Mouse (Mus musculus): ENCODE results near the gene Kank2.
"Not testable (repeated sequence)": the region's sequence is repeated elsewhere in the genome, so short reads cannot be mapped to it uniquely, and the experiment has no call there.

The Kank2 gene

DNA sequence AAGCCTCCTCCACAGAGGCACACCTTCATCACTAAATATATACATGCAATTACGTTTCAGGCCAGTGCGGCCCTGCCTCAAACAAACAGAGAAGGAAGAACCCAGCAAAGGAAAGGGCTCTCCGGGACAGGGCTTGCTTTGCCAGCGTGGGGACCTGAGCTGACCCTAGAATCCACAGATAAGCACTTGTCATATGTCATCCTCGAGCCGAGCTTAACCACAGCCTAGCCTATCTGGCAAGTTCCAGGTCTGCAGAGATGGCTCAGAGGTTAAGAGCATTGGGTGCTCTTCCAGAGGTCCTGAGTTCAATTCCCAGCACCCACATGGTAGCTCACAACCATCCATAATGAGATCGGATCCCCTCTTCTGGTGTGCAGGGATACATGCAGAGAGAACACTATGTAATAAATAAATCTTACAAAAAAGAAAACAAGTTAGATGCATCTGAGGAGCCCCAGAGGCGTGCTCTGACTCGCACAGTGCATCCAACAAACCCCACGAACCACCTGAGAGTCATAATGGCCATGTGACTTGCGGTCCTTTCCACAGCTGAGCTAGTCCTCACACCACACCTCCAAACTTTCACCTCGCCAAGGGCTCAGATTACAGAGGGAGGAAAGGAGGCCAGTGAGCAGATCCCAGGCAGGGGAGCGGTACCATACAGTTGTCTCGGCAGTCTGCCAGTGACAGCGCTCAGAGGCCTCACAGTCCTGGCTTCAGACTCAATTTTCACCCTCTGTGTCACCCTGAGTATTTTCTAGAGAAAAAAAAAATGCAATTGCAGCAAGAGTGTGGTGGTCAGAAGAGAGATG is 16.7 kb downstream of the Kank2 start:
- no peak for DNase-seq

DNA sequence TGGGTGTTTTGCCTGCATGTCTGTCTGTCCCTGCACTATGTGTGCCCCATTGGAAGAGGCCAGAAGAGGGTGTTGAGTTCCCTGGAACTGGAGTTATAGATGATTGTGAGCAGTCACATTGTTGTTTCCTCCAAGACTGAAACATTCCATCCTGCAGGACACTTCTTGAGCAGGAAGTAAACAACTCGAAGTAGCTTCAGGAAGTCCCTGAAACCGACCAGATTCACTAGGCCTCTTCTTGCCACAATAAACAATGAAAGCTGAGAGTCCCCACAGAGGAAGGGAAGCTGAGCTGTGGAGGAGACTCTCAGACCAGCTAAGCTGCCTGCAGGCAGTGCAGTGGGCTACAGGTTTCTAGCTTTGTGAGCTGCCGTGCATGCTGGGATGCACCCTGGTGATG is 20.8 kb downstream of the Kank2 start:
- DNase-seq, result no peak

DNA sequence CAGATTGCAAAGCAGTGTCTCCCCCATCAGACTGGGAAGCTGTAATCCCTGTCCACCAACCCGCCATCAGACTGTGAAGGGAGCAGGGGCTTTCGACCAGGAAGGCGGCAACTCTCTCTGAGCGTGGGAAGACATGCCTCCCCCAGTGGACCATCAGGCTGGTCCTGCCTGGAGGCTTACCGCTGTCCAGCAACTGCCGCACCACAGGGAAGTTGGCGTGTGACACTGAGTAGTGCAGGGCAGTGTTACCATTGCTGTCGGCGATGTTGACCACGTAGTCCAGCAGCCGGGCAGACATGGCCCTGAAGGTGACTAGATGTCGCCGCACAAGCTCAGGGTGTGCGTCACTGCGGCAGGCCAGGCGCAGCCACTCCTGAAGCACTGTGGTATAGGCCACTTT is 24.2 kb downstream of the Kank2 start:
- no peak for DNase-seq

DNA sequence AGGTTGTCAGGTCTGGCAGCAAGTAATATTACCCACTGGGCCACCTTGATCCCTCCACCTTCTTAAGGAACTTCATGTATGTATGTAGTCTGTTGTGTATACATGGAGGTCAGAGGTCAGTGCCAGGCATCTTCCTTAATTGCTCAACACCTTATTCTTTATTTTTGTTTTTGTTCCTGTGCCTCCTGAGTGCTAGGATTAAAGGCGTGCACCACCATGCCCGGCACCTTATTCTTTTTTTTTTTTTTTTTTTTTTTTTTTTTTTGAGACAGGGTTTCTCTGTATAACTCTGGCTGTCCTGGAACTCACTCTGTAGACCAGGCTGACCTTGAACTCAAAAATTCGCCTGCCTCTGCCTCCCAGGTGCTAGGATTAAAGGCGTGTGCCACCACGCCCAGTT is 25.1 kb downstream of the Kank2 start:
- DNase-seq, result not testable (repeated sequence)

DNA sequence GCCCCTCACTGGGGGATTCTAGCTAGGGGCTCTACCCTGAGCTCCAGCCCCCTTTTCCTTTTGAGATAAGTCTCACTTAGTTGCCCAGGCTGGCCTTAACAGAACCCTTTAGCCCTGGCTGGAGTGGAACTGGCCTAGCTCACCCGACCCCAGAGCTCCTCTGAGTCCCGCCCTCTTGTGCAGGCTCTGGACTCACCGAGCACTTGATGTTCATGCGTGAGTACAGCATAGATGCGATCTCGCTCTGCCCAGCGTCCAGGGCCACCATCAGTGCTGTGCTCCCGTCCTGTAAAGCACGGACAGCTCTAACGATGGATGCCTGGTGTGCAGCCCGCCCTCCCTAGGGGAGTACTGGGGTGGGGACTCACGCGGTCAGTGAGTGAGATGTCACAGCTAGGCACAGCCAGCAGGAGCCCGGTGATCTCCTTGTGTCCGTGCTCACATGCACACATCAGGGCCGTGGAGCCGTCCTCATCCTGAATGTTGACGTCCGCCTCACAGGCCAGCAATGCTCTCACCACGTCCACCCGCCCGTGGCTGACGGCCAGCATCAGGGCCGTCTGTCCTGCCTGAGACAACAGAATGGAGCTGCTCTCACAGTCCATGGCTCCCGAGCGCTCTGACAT is 28.9 kb downstream of the Kank2 start:
- no peak for DNase-seq

DNA sequence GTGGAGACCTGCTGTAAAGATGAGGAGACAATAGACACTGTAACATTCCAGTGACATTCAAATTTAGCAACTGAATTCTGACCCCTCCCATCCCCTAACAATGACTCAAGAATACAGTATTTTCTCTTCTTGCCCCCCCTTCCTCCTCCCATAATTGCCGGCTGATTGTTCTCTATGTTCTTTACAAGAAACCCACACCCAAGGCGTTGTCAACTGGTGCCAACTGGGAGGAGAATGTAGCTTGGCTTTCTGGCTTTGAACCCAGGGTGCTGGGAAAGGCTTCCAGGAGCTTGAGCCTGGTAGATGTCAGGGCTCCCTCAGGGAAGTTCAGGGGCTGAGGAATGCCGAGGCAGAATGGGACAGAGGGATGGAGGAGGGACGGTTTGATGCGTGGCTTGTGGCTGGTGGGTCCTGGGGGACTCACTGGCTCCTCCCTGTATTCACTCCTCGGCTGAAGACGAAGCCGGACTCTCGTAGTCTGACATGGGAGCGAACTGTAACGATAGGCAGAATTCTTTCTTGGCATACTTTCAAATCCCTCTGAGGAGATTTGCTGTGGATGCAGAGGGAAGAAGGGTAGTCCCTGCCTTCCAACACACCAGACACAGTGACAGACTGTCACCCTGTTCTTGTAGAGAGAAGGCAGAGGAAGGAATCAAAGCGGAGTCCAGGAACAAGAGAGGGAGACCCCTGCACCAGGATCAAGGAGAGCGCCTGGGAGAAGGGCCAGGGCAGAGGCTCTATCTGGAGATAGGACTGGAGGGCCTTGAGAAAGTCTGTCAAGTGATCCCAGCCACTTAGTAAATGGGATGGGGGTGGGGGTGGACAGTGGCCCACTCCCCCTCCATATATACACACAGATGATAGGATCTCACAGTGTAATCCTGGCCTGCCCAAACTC is 29.8 kb downstream of the Kank2 start:
- no peak for DNase-seq

DNA sequence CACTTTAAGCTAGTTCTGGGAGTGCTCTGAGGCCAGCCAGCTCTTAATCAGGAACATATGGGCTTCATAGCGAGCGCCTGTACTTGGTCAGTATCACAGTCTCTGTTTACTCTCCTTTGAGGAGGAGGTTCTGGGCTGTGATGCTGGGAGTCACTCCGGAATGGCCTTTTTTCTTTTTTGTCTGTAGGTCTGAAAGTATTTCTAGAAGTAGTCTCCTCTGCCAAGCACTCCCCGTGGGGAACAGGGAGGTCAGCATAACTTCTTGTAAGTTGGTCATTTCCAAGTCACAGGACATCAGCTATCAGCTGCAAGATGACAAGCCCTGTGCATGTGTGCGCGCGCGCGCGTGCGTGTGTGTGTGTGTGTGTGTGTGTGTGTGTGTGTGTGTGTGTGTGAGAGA is 30.6 kb downstream of the Kank2 start:
- DNase-seq, result no peak

DNA sequence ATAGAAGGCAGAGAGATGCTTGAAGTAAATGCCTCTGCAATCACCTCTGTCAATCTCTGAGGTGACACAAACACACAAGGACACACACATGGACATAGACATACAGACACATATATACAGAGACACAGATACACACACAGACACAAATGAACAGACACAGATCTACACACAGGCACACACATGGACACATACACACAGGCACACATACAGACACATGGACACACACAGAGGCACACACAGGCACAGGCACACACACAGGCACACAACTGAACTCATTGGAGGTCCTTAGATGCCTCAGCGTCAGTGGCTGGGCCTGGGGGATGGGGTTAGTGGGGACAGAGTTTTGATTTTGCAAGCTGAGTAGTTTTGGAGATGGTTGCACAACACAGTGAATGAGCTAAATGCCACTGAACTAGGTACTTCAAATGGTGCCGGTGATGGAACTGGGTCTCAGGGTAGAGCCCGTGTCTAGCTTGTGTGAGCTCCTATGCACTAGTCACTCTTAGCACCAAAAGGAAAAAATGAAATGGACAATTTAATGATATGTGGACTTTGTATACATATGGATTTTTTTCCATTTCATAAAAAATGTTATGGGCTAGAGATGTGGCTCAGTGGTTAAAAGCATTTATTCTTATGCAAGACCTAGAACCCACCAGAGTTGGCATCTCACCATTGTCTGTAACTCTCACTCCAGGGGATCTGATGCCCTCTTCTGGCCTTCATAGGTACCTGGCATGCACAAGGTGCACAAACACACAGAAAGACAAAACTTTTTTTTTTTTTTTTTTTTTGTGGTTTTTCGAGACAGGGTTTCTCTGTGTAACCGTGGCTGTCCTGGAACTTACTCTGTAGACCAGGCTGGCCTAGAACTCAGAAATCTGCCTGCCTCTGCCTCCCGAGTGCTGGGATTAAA is 34.2 kb downstream of the Kank2 start:
- DNase-seq, result no peak

DNA sequence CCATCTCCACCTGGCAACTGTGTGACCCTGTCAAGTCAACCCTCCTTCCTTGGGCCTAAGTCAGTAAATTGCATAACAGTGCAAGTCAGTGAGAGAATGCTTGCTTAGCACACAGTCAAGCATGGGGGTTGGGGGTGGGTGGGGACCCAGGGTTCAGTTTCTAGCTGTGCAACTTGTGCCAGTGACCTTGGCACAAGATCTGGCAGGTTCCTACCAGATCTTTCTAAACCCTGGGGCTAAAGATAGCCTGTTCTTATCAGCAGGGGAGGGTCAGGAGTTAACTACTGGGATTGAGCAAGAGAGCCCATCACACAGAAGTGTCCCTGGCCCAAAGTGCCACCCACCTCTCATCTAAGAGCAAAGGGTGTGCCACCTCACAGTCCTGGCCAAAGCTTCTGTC is 36.4 kb downstream of the Kank2 start:
- no peak for DNase-seq

DNA sequence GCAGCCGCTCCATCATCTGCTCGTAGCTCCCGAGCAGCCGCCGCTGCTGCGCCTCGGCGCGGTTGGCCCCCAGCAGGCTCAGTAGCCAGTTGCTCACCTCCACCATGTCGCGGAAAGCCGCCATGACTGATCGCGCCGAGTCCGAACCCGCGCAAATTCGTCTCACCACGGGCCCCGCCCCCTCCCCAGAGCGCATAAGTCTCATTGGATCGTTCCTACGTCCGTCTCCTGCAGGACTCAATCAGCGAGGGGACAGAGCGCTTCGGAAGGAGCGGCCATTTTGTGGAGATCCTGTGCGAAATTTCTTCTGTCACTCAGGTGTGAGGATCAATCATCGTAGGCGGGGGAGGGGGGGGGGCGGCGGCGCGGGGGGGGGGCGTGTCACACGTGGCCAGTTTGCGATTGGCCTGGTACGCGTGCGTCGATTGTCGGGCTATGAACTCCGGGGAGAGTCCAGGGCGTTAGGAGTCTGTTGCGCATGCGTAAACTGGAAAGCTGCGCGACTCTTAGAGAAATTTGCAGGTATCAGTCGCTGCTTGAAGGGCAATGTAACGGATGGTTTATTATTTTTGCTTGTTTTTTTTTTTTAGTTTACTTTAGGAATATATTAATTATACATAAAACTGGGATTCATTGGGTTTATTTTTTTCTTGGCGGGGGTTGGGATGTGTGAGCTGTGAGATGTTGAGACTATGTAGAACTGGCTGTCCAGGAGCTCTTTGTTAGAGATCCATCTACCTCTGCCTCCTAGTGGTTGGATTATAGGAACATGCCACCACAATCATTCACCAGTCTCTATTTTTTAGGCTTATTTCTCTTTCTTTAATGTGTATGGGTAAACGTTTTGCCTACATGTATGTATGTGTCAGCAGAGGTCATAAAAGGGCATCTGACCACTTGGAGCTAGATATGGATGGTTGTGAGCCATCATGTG is 38.1 kb downstream of the Kank2 start, which contains the start of gene Spc24:
TSS of gene Spc24 (minus strand) at position 149 of the 934 bp plus-strand sequence.
- peak; percentile 96 for DNase-seq

DNA sequence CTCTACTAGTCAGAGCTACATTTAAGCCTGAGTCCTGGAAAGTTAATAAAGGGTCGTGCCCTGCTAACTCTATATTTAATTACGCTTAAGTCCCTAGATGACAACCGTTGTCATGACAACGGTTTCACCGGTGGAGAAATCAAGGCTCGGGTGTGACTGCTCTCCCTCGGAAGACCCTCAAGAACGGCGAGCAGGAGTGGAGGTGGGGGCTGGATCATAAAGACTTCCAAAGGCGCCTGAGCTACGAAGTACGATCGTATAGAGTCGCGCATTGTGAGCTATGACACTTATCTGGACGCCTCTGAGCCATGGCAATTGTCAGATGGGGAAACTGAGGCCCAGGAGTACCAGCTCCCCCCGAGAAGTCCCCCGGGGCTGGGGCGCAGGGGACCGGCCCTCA is 38.8 kb downstream of the Kank2 start:
- no peak for DNase-seq

DNA sequence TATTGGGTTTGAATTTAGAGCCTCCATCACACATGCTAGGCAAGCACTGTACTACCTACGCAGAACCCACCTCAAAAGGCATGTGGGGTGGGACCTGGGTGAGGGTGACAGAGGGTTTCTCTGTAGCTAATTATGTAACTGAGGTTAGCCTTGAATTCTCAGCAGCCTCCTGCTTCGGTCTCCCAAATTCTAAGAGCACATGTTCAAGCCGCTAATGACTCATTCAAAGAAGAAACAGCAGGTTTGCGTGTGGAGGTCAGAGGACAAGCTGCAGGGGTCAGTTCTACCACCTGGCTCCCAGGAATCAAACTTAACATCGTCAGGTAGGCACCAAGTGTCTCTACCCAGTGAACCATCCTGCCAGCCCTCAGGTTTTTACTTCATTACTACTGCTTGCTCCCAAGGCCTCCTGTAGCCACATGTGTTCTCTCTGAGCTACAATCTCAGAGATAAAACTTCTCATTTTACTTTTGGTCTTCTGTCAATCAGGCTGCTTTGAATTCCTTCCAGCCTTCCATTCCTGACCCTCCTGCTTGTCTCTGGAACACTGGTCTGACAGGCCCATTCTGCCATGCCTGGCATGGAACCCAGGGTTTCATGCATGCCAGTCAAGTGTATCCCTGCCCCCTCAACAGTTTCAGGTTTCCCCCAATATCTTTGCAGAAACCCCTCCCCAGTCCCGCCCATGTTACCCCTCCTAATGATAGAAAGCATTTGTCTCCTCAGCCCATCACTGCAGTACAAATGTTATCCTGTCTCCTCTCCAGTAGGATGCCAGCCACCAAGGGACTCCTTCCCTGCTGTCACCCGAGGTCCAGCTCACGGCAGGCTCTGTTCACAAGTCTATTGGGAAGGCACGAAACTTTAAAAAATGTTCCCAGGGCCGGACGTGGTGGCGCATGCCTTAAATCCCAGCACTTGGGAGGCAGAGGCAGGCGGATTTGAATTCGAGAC is 39.7 kb downstream of the Kank2 start:
- DNase-seq, result no peak

DNA sequence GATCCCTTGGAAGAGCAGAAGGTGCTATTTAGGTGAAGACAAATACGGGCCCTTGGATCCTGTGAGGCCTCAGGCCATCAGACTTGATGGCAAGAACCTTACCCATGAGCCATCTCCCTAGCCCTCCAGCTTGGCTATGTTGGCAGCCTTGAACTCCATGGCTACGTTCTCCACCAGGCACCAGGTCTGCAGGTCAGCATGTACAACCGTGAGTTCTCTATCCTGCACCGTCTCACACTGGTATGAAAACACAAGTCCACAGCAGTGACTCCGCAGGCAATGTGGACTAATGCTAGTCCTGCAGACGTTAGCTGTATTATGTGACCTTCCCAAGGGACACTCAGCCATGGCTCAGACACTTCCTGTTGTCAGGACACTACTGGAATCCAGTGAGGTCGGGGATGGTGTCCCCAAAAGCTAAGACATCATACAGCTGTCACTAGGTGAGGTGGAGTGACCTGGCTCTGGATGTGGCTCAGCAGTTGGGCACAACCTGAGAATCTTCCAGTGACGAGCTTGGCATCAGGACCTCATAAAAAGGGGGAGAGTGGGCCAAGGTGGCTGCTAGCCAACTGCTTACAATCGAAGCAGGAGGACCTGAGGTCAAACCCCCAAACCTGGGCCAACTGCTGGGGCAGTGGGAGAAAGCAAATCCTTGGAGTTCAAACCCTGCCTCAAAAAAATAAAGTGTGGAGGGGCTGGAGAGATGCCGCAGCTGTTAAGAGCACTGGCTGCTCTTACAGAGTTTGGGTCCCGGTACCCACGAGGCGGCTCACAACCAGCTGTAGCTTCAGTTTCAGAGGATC is 43.8 kb downstream of the Kank2 start:
- peak; percentile 47 for DNase-seq

DNA sequence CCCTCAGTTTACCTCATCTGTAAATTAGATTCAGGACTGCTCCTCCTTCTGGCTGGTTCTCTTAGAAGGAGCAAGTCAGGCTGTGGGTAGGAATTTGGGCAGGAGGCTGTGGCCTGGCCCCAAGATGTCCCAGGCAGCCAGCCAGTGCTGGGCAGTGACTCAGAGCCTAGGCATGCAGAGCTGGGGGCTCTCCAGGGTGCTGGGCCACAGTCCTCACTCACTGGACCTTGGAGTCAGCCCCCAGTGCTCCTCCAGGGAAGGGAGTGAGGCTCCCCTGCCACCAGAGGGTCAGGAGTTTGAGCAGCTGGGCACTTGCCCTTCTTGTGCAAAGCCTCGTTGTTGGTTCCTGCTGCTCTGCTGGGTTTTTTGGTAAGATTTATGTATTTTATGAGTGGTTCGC is 44.5 kb downstream of the Kank2 start:
- peak; percentile 68 for DNase-seq

DNA sequence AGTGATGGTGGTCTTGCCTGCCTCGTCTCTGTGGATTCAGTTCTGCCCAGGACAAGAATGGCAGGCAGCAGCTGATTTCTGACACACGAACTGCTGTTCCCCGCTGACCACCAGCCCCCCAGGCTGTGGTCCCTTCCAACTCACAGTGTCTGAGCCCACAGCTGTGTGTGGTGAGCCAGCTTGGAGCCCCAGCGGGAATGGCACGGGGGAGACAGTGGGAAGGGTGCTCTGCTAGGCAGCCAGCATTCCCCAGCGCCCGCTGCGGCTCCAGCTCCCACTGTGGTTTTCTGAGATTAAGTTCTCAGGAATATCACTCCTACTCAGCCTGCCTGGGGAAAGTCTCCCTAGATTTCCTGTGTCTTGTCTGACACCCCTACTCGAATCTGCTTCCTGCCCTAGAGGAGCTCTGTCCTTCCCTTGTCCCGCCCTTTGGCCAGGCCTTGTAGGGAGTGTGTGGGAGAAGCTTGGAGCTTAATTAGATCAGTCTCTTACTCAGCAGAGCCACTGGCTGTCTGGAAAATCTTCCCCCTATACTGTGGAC is 46.2 kb downstream of the Kank2 start:
- DNase-seq, result peak; percentile 58

DNA sequence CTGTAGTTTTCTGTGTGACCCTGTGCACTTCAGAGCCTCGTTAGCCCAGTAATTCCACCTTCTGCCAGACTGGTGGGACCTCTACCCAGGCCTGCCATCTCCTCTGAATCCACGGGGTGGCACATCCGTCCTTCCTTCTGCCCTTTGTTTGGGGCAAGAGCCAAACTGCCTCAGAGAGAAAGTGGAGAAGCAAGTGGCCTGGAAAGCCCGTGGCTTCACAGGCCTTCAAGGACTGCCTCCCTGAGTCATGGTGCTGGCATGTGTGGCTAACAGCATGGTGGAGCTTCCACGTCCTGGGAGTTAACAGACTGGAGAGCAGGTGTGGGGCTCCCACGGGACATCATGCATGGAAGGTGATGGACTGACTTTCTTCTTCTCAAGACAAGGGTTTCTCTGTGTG is 47.2 kb downstream of the Kank2 start:
- peak; percentile 36 for DNase-seq

DNA sequence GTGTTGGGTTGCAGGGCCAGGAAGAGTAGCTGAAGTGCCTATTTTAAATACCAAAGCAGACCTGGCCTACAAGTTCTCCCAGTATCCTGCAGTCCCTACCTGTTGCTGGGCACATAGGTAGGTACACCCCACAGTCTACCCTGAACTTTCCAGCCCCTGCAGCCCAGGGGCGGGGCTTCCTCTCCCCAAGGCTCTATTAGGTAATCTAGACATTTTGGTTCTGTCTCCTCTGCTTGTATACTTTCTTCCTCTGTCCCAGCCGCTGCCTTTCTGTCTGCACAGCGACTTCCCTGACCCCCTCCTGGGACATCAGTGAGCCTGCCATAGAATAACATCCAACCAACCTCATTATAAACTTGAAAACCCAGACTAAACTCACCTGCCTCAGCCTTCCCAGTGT is 48.2 kb downstream of the Kank2 start:
- DNase-seq, result no peak

DNA sequence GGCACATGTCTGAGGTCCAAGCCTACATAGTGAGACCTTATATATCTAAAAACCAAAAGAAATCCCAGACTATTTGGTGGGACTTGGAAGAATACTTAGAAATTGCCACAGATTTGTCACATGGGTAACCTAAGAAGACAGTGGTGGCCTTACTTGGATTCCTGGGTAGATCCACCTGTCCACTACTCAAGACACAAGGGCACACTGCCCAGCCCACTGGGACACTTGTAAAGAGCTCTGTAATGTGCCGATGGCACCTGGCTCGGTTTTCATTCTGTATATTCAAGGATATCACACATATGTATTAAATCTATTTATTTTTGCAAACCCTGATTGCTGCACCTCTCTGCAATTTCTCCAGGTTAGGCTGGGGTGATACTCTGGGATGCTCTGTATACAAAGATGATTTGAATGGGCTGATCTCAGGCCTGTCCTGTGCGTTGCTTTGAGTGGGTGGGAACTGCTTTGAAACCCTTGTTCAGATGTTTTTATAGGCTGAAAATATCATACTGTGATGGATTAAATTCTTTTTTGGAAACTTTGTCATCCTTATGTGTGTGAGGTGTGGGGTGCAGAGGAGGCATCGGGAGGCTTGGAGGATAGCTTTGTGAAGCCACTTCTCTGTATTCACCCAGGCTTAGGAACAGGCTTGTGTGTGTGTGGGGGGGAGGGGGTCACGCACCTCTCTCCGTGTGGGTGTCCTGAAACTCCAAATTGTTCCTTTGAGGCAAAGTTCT is 49.0 kb downstream of the Kank2 start:
- no peak for DNase-seq
